Mouse (Mus musculus): ENCODE measurements around the gene Adgra1. TPM values are rescaled to one million over a fixed set of nuclear protein-coding genes. Genes with fewer than 3 reads are reported as not detected.
A peak's percentile ranks its signal among the peaks of the same experiment; 100 is the strongest.

Adgra1 gene
- polyA plus RNA-seq, 1 experiment from 2014 or later, result 7.6 TPM

DNA sequence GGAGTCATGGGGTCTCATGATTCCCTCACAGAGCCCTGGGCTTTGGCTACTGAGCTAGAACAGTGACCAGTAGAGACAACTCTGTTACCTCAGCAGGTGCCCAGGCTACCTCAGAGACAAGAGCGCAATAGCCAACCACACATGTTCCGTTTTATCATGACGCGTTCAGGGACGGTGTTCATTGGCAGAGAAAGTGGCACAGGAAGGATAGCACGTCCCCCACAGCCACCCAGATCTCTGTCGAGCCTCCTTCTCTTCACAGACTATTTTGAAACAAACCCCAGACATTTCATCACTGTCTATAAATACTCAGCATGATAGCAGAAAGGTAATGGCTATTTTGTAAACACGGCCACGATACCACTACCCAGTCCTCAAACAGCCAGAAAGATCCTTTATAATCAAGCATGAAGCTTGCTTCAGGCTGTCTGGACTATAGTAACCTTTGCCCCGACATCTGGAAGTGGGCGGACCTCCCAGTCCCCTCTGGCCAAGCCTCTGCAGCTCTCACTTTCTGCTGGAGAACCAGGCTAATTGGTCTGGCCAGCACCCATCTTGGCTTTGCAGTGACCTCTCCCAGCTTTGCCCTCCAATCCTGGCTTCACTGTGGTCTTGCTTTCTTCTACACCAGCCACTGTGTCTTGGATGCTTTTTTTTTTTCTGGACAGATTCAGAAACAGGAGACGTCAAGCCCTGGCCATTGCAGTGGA, 11.5 kb upstream of the Adgra1 start:
- no peaks in the 10 kb centered on the region for H3K36me3 ChIP-seq (replicated peaks)
- no peak overlapping the region for H3K4me3 ChIP-seq (replicated peaks)
- H3K27me3 ChIP-seq, result 0 out of 2 replicates have a peak, but pooled peaks cover 3% of the 10 kb centered on the region
- WGBS, result 81% methylated on average over 12 of the region's 12 CpGs
- no peak for ATAC-seq (ENCODE audit: low FRiP score)
- no peak overlapping the region for H3K9ac ChIP-seq
- no peak overlapping the region for H3K27ac ChIP-seq
- H3K4me2 ChIP-seq, result no peak overlapping the region
- H3K9me3 ChIP-seq, result no peaks in the 10 kb centered on the region
- no peaks in the 10 kb centered on the region; the same call in 1 of the 2 replicates for H3K4me1 ChIP-seq

DNA sequence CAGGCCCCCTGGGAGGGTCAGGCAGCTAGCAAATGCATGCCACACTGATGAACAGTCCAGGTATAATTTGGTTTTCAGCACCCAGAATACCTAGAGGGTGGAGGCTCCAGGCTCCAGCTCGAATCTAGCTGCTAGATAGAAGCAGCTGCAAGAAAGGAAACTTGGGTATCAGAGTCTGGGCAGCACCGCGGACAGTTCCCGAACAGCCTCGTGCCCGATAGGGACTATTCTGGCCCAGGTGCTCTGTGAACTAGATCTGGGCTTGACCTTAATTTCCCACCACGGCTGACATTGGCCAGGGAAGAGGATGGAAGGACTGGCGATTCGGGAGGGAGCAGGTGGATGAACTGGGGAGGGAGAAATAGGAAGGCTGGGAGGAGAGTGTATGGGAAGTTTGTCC, 6.3 kb upstream of the Adgra1 start:
- Histone ChIP-seq H3K9ac (no peak overlapping the region), H3K4me2 (no peak overlapping the region), H3K36me3 (replicated peaks) (no peaks in the 10 kb centered on the region), H3K4me3 (replicated peaks) (no peak overlapping the region), H3K27me3 (peaks cover 9% of the 10 kb centered on the region), H3K27ac (no peak overlapping the region), H3K9me3 (no peaks in the 10 kb centered on the region), H3K4me1 (no peaks in the 10 kb centered on the region; the same call in 1 of the 2 replicates)
- WGBS, result 9% methylated on average over 9 of the region's 9 CpGs
- no peak for ATAC-seq (ENCODE audit: low FRiP score)

DNA sequence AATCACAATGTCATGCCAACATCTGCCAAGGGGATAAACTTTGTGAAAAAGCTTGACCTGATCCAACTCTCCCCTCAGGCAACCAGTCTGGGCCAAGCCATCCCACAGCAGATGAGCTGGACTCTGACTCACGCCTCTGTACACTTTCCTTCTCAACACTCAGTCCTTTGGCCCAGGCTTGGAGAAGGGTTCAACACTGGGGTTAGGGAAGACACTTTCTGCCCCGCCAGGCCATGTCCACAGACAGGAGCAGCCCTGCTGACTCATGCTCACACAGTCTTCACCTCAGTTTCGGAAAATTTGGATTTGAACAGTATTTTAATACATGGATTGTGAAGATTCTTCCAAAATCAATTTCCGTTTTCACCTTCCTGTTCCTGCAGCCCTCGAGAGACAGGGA, 442 bp upstream of the Adgra1 start:
- WGBS, result 30% methylated on average over 5 of the region's 5 CpGs
- ATAC-seq (ENCODE audit: low FRiP score), result no peak; the same call in 1 of the 2 replicates
- Histone ChIP-seq H3K36me3 (replicated peaks) (no peaks in the 10 kb centered on the region), H3K4me2 (peak overlapping the region; percentile 58), H3K27ac (peak overlapping the region; percentile 84; the same call in 1 of the 2 replicates), H3K9me3 (no peaks in the 10 kb centered on the region), H3K4me1 (peaks cover 42% of the 10 kb centered on the region), H3K27me3 (peaks cover 23% of the 10 kb centered on the region), H3K9ac (peak overlapping the region; percentile 53), H3K4me3 (replicated peaks) (peak overlapping the region; percentile 34)

DNA sequence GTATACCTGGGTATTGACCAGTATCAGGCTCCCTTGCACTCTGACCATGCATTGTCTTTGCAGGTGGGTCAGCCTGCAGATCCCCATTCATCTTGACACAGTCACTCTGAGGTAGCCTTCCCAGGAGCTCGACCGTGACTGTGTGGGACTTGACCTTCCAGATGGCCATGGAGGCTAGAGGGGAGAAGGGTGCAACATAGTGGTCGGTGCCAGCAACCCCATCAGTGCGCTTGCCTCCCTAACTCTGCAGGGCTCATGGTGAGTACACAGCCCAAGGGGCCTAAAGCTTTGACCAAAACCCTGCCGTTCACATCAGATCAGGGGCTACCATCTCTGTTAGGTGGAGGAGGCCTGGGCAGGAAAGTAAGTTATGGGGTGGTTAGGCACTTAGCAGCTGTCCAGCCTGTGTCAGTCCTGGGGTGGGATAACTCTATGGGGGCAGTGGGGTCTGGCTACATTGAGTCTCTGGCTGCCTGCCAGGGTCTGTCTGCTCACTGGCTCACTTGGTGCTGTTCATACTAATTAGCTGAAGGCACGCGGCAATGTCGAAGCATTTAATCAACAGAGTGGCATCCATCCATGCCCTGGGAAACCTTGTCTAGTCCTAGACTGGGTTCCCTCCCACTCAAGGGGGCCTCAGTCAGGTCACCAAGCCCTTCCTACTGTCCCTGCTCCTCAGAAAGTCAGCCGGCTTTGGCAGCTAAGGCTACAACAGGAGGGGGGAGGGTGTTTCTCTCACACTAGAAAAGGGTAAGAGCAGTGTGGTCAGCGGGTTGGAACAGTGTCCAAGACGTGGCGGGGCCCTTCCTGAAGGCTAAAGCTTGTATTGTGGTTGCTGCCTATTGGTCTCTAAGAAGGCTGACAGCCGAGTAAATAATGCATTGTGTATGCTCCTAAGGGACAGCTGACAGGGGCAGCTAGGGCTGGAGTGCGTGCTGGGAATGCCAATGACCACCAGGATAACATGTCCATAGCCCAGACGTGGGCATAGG, 1.5 kb downstream of the Adgra1 start:
- no peaks in the 10 kb centered on the region for H3K9me3 ChIP-seq
- H3K36me3 ChIP-seq (replicated peaks), result no peaks in the 10 kb centered on the region
- H3K27ac ChIP-seq, result peak overlapping the region; percentile 82
- WGBS, result 32% methylated on average over 15 of the region's 15 CpGs
- H3K9ac ChIP-seq, result peak overlapping the region; percentile 29; the same call in 1 of the 2 replicates
- H3K27me3 ChIP-seq, result peaks cover 20% of the 10 kb centered on the region
- H3K4me2 ChIP-seq, result peak overlapping the region; percentile 58
- ATAC-seq (ENCODE audit: low FRiP score), result peak; percentile 76
- H3K4me1 ChIP-seq, result peaks cover 42% of the 10 kb centered on the region
- H3K4me3 ChIP-seq (replicated peaks), result peak overlapping the region; percentile 34

DNA sequence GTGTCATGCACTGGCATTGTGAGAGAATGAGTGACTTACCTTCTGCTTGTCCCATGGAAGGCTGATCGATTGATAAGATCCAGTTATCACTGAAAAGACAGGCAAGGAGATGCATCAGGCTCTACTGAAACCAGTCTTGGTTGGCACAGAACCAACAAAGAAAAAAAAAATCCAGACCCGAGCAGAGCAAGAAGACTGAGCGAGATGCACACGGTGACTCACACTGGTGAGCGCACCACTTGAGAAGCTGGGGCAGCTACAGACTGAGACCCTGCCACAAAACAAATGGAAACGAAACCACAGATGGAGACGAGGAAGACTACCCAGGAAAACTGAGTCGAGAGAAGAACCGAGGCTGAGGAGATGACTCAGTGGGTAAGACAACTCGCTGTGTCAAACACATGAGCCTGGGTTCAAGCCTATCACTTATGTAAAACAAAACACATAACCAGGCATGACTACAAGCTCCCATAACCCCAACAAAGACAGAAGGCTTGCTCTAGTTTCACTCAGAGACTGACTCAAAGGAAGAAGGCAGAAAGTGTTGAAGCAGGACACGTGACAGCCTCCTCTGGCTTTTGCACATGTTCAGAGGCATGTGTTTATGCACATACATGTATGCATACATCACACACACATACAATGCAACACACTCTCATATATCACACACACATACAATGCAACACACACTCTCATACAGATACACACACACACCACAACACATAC, 6.6 kb downstream of the Adgra1 start:
- ATAC-seq (ENCODE audit: low FRiP score), result no peak
- Histone ChIP-seq H3K9me3 (no peaks in the 10 kb centered on the region), H3K9ac (no peak overlapping the region), H3K4me1 (peaks cover 14% of the 10 kb centered on the region), H3K4me3 (replicated peaks) (no peak overlapping the region), H3K27ac (no peak overlapping the region), H3K4me2 (no peak overlapping the region), H3K36me3 (replicated peaks) (no peaks in the 10 kb centered on the region), H3K27me3 (peaks cover 5% of the 10 kb centered on the region; the same call in 1 of the 2 replicates)
- 89% methylated on average over 11 of the region's 11 CpGs for WGBS

DNA sequence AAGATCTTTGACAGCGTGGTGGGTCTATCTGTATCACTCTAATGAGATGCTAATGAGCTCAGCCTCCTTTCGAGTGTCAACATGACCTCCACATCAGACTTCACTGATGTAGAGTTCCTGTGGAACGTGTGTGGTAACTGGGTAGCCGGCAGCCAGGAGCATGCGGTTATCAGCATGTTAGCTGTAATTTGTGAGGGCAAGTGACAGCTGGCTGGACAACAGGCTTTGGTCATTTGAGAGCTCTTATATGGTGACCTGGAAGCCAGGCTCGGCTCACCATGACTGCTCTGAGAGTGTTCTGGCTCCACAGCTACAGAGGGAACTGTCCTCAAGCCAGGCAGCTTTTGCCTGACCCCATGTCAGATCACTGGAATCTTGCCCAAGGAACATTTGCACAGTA, 8.4 kb downstream of the Adgra1 start:
- no peak overlapping the region for H3K4me3 ChIP-seq (replicated peaks)
- no peak overlapping the region for H3K9ac ChIP-seq
- H3K4me1 ChIP-seq, result no peaks in the 10 kb centered on the region
- H3K27ac ChIP-seq, result no peak overlapping the region
- no peaks in the 10 kb centered on the region for H3K27me3 ChIP-seq
- WGBS, result 65% methylated on average over 6 of the region's 6 CpGs
- no peaks in the 10 kb centered on the region for H3K9me3 ChIP-seq
- no peak overlapping the region for H3K4me2 ChIP-seq
- ATAC-seq (ENCODE audit: low FRiP score), result no peak
- no peaks in the 10 kb centered on the region for H3K36me3 ChIP-seq (replicated peaks)

- ATAC-seq (ENCODE audit: low FRiP score), result no peak
- H3K4me3 ChIP-seq (replicated peaks), result no peak overlapping the region
- no peak overlapping the region for H3K27ac ChIP-seq
- H3K4me2 ChIP-seq, result no peak overlapping the region
- 59% methylated on average over 5 of the region's 5 CpGs for WGBS
- H3K36me3 ChIP-seq (replicated peaks), result no peaks in the 10 kb centered on the region
- no peaks in the 10 kb centered on the region for H3K4me1 ChIP-seq
- H3K9me3 ChIP-seq, result no peaks in the 10 kb centered on the region
- H3K9ac ChIP-seq, result no peak overlapping the region
- no peaks in the 10 kb centered on the region for H3K27me3 ChIP-seq
Observed at GRCm38 (mm10) chr7:139843140-139843539, 9.2 kb downstream of the Adgra1 start.

GRCm38 (mm10) chr7:139843776-139844175, 9.8 kb downstream of the Adgra1 start:
- Histone ChIP-seq H3K4me3 (replicated peaks) (no peak overlapping the region), H3K27me3 (no peaks in the 10 kb centered on the region), H3K4me1 (no peaks in the 10 kb centered on the region), H3K9ac (no peak overlapping the region), H3K36me3 (replicated peaks) (no peaks in the 10 kb centered on the region), H3K27ac (no peak overlapping the region), H3K4me2 (no peak overlapping the region), H3K9me3 (no peaks in the 10 kb centered on the region)
- WGBS, result 73% methylated on average over 5 of the region's 5 CpGs
- no peak for ATAC-seq (ENCODE audit: low FRiP score)

- Histone ChIP-seq H3K4me2 (no peak overlapping the region), H3K27me3 (no peaks in the 10 kb centered on the region), H3K9me3 (no peaks in the 10 kb centered on the region), H3K9ac (no peak overlapping the region), H3K4me1 (peaks cover 7% of the 10 kb centered on the region), H3K27ac (no peak overlapping the region), H3K4me3 (replicated peaks) (no peak overlapping the region), H3K36me3 (replicated peaks) (no peaks in the 10 kb centered on the region)
- ATAC-seq (ENCODE audit: low FRiP score), result no peak
- WGBS, result 89% methylated on average over 2 of the region's 2 CpGs
Observed at GRCm38 (mm10) chr7:139845101-139845500, 11.1 kb downstream of the Adgra1 start.

DNA sequence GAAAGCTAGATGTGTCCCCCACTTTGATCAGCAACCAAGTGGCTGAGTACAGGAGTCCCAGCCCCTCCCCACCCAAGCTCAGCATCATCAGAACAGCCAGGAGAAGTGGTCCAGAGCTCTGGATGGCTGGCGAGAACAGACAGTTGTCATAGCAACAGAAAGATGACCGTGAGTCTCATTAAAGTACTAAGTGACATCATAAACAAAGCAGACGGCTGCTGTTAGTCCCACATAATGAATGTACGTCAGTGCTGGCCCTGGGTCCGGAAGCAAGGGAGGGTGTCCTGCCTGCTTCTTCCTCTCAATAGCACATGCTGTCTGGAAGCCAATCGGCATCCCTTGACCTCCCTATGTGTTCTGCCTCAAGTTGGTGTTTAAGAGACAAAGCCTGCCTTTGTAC, 16.2 kb downstream of the Adgra1 start:
- H3K4me1 ChIP-seq, result peaks cover 22% of the 10 kb centered on the region
- H3K27ac ChIP-seq, result peak overlapping the region; percentile 81; the same call in 1 of the 2 replicates
- no peak overlapping the region for H3K9ac ChIP-seq
- H3K36me3 ChIP-seq (replicated peaks), result no peaks in the 10 kb centered on the region
- no peak overlapping the region for H3K4me3 ChIP-seq (replicated peaks)
- no peaks in the 10 kb centered on the region for H3K9me3 ChIP-seq
- no peak overlapping the region for H3K4me2 ChIP-seq
- no peaks in the 10 kb centered on the region for H3K27me3 ChIP-seq
- WGBS, result 9% methylated on average over 6 of the region's 6 CpGs
- peak; percentile 87 for ATAC-seq (ENCODE audit: low FRiP score)

DNA sequence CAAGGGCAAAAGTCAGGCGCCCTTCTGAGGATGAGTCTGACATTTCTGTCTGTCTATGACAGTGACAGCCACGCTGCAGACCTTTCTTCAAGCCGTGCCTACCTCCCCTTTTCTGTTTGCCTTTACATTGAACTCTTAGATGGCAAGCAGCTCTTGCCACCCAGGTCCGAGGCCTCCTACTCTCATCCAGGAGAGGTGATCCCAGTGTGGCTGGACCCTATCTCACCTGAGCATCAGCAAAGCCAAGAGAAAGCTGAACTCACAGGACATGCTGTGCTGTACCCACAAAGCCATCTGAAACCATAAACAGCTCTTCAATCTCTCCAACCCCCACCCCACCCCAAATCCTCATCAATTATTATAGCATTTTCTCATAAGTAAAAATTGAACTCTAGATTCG, 16.7 kb downstream of the Adgra1 start:
- Histone ChIP-seq H3K27ac (peak overlapping the region; percentile 81), H3K4me1 (peaks cover 25% of the 10 kb centered on the region), H3K4me3 (replicated peaks) (no peak overlapping the region), H3K36me3 (replicated peaks) (no peaks in the 10 kb centered on the region), H3K4me2 (no peak overlapping the region), H3K9me3 (no peaks in the 10 kb centered on the region), H3K9ac (no peak overlapping the region), H3K27me3 (no peaks in the 10 kb centered on the region)
- WGBS, result 70% methylated on average over 5 of the region's 5 CpGs
- ATAC-seq (ENCODE audit: low FRiP score), result no peak

DNA sequence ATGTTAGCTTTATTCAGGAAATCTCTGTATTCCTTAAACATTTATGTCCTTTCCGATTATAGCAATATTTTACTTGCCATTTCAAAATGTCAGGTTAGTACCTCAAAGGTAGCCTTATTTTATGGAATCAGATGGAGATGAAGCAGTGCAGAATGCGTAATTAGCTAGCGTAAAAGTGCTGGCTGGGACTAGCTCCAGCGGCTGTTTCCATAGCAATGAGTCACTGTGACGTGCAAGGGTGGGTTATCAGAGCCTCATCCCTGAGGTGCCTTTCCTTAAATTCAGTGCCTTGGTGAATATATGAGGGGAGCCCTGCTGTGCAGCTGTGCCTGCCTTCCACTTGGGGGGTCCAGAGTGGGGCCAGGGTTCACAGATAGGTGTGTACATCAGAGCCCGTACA, 17.1 kb downstream of the Adgra1 start:
- Histone ChIP-seq H3K9ac (no peak overlapping the region), H3K4me3 (replicated peaks) (no peak overlapping the region), H3K36me3 (replicated peaks) (no peaks in the 10 kb centered on the region), H3K27me3 (no peaks in the 10 kb centered on the region), H3K27ac (peak overlapping the region; percentile 57; the same call in 1 of the 2 replicates), H3K4me2 (no peak overlapping the region), H3K9me3 (no peaks in the 10 kb centered on the region), H3K4me1 (peaks cover 27% of the 10 kb centered on the region)
- peak; percentile 59; the same call in 1 of the 2 replicates for ATAC-seq (ENCODE audit: low FRiP score)
- WGBS, result 51% methylated on average over 6 of the region's 6 CpGs

Measured in forebrain, embryonic 12.5 days (tissue).